Mouse (Mus musculus) ES-CJ7 (cell line): ENCODE data around the gene Tshz3.
A peak's percentile ranks its signal among the peaks of the same experiment; 100 is the strongest.

Source experiments
- DNase-seq: peaks from one replicate; pipeline ENCODE4 v3.0.0; 2011; ENCODE audit warnings: low read depth, low spot score

The Tshz3 gene

DNA sequence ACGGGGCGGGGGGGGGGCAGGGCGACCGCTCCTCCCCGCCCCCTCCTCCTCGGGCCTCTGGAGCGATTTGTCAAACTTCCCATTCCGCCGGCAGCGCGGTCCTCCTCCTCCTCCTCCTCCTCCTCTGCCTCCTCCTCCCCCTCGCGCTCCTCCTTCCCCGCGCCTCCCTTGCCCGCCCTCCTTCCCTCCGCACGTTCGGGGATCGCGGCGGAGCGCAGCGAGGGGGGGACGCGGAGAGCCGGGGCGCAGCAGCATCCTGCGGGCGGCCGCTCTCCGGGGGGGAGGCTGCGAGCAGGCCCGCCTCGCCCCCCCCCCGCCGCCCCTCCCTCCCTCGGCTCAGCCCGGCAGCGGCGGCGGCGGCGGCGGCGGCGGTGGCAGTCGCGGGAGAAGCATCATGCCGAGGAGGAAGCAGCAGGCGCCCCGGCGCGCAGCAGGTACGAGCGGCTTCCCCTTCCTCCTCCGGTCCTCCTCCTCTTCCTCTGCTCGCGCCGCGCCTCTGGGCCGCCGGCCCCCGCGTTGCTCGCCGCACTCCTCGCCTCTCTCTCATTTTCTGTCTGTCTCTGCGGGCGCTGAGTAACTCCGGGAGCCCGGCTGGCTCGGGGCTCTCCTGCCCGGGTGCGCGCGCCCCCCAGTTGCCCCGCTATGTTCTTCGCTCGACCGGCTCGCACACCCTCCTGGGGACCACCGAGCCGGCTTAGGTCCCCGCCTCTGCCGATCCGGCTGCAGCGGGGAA is at the start of gene Tshz3:
Gene Tshz3 (plus strand): TSS at position 263 of the 733 bp plus-strand sequence.
- peak; percentile 67 for DNase-seq

DNA sequence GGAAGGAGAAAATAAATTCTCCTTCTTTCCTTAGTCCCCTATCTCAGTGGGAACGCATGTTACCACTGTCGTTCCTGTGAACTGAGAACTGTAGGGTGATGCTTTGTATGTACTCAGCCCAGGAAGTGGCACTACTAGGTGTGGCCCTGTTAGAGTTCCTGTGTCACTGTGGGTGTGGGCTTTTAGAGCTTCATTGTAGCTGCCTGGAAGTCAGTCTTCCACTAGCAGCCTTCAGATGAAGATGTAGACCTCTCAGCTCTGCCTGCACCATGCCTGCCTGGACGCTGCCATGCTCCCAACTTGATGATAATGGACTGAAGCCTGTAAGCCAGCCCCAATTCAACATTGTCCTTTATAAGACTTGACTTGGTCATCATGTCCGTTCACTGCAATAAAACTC is 42.0 kb upstream of the Tshz3 start:
- DNase-seq = no peak

DNA sequence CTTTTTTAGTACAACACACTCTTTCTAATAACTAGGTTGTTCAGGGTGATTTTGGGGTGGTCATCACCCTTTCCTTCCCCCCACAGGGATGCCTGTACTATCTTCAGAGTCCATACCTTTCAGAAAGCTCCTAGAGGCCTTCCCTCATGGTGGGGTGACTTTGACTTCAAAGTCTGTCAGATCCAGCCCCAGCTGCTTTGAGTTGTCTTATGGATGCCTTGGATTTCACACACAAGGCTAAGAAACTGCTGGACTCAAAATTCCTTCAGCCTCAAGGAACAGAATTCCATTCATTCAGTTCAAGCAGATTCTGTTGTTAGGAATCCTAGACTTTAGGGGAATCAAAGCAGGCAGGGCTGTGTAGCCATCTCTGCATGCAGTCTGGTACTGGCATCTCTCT is 41.5 kb upstream of the Tshz3 start:
- no peak for DNase-seq

DNA sequence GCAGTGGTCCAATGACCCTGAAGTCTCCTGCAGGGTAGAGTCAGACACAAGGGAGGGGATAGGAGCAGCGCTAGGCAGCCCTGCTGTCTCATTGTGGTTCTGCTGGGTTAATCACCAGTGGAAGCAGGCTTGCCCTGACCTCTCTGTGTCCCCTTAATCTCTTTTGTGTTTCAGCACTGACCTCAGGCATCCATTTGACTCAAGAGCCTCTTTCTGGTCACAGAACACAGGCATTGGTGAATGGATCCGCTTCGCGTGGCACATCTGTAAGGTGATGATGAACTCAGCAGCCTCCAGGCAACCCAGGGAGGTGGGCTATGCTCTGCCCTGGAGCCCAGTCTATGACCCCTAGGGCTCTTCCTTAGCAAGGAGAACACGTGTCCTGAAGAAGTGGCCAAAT is 39.6 kb upstream of the Tshz3 start:
- no peak for DNase-seq

DNA sequence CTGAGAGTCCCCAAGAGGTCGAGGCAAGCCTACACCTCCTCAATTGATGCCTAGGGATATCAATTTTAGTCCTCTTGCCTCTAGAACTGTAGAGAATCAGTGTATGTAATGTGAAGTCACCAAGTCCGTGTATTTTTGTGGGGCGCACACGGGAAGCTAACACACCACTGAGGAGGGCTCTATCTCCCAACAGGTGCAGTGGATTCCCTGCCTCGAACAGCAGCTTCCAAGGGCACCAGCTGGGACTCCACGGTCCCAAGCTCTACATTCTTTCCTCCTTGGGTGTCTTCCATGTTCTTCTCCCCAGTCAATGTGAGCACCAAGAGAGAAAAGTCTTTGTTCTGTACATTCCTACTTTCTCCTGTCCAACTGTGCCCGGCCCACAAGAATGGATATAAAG is 38.7 kb upstream of the Tshz3 start:
- DNase-seq = no peak

DNA sequence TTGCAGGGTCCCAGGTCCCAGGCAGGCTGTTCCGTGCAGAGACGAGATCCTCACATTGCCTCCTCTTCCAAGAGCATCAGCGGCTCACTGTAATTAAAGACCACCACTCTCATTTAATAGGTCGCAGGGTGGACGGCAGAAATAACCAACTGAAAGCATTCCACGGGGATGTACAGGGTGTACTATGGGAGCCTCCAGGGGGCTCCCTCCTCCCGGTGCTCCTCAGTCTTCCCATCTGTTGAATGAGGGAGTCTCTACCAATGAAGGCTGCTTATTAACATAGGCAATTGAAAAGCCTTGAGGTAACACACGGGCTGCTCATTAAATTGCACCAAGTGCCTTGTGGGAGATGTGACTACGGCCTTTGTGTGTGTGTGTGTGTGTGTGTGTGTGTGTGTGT is 37.3 kb upstream of the Tshz3 start:
- peak; percentile 46 for DNase-seq

DNA sequence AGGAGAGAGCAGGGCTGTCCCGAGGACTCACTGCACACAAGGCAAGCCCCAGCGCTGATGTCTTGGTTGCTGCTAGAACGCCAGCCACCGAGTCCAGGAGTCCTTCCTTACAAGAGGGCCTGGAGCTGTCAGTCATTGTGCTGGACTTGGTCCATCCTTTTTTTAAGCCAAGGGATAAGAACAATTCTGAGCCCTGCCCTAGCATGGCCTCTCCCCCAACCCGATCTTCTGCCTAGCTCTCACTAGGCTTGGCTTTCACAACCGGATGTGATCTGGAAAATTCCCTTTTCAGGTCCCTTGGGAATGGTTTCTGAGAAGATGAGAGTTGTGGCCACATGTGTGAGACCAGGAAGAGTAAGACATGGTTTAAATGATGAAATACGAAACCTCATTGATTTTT is 34.5 kb upstream of the Tshz3 start:
- DNase-seq = no peak

DNA sequence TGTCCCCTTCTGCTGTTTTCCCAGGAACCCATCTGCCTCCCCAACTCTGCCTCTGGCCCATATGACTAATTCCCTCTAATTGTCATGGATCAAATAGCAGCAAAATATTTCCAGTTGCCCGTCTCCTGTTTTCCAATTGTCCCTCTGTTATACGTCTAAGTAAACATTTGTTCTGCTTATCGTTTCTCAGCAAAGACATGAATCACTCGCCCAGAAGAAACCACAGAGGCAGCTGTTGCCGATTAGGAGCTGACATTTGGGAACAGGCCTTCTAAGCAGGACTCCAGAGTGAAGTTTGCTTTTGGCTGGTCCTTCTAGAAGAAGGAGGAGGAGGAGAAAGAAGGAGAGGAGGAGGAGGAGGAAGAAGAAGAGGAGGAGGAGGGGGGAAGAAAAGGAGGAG is 30.2 kb upstream of the Tshz3 start:
- no peak for DNase-seq

DNA sequence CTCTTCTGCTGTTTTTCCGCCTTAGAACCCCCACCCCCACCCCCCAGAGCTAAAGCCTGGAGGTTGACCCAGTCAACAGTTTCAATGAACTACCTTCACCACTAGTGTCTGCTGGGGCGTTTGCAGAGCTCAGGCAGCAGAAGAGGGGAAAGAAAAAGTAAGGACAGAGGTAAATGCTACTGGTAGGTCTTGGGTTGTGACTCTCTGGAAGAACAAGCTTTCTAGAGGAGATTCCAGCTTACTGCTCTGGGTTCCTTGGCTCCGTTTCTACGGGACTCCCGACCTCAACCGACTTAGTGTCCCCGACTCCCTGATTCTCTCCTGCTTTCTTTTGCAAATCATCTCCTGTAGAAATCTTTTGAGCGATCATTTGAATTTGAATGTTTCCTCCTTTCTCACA is 19.9 kb upstream of the Tshz3 start:
- peak; percentile 70 for DNase-seq

DNA sequence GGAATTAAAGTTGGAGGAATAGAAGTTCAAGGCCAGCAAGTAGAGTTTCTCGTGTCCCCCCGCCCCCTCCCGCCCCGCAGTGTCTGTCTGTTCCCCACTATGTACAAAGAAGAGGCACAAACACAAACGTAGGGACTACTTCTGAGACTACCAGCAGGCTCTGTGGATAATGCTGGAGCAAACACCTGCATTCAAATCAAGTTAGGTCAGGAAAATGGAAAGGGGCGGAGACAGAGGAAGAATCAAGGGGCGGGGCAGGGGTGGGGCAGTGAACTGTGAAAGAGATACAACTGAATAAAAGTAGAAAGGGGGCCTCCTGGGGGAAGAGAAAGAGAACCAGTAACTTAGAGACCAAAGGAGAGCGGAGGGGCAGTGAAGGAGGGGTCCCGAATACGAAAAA is 19.4 kb upstream of the Tshz3 start:
- peak; percentile 81 for DNase-seq

DNA sequence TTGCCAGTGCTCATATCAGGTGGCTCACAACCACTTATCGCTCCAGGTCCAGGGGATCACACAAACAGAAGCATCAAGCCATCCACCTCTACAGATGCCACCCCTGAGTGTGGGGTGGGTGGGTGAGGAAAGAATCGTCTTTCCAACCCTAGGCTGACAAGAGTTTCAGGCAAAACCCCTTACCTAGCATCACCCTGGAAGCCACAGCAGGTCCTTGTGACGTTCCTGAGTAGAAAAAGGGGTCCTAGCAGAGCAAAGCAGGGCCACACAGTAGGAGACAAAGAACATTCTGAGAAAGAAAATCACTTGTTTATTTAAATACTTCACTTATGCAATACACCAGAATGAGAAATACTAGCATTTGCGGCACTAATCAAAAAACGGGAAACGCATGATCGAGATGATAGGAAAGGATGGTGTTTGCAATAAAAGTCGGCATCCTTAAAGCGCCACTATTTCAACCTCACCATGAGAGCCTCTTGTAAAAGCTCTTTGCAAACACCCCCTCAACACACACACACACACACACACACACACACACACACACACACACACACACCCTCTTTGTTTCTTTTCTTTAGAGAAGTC is 18.8 kb upstream of the Tshz3 start:
- DNase-seq = no peak

DNA sequence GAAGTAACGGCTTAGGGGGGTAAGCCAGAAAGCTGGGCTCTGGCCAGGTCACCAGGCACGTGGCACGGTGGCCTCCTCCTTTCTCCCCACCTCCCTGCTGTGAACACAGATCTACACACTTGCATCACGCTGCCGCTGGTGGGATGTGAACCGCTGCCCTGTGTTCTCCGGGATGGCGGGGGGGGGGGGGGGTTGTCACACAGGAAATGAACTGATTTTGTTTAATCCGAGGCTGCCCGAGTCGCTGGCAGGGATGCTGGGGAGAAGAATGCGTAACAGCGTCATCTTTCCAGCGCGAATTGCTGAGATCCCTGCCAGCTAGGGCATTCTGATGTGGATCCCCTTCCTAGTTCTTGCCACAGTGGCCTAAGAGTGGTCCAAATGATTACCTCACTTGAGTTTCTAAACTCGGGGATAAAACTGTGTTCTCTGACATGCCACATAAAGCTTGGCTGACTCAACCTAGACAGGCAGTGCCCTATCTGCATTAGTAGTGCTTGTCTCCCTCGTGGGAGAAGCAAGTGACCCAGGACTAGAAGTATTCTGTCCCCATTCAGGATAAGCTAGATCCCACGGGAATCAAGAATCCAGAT is 18.0 kb upstream of the Tshz3 start:
- DNase-seq = no peak

DNA sequence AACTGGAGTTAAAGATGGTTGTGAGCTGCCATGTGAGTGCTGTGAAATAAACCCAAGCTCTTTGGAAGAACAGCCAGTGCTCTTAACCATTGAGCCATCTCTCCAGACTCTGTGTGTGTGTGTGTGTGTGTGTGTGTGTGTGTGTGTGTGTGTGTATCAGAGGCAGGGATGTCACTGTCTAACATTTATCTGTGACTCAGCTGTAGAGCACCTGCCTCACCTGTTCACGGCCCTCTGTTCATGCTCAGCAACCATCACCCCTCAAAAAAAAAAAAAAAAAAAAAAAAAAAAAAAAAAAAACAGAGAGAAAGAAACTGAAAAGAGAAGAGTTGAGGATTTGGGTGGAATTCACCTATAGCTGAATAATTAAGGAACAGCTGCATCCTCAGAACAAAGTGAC is 10.4 kb upstream of the Tshz3 start:
- no peak for DNase-seq

DNA sequence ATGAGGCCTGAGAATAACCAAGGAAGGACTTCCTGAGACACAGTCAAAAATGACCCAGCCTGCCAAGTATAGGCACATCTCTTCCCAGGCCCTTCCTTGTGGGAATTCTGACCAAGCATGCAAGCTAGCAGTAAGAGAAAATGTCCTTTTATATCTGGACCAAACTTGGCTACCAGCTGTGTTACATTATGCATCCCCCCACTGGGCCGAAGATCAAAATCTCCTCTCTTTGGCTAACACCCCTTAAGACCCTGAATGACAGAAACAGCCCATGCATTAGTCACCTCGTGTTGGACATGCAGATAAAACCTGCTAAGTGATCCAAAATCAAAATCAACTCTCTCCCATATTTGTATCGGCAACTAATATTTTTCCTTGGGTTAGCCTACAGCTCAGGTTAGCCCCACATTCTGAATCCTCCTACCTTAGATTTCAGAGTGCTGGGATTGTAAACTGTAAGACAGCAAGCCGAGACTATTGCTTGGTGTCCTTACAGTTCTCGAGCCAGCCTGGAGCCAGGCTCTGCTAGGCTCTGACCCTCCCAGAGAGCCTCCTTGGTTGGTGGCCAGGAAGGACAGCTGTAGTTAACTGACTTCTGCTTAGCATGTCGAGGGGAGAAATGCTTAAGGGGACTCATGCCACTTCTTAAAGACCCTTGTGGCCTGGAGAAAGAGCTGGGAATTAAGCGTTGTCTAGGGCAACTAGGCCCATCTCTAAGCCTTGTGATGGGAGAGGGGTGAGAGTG is 8.7 kb upstream of the Tshz3 start:
- DNase-seq = no peak

DNA sequence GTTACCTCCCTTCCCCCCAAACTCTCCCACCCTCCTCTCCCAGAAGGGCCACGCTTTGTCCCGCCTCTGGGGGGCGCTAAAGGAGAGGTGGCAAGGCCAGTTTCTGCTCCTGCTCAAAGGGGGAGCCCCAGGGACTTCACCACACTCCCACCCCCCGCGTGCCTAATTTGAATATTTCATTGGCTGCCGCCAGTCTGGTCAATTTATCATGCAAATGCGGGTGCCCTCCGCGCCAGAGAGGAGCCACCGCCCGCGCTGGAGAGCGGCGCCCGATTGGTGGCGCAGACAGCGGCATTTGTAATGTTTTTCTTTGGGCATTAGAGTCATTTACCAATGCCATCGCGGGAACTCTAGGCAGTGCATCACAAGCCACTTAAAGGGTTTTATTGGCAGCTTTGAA is 7.4 kb upstream of the Tshz3 start:
- DNase-seq = peak; percentile 87

DNA sequence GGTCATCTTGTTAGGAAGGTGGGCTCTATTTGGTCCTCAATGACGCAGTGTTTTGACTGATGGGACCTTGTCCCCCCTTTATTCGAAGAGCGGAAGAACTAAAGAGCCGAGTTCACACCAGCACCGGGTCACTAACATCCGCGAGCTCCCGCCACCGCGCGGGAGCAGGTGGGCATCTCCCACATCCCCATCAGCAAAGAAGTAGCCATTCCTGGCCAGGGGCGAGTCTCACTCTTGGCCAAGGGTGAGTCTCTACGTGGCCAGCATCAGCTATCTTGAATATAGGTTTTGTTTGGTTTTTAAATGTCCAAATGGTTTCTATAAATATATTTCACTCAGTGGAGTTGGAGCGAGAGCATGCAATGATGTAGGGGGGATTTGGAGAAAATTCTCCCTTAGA is 6.3 kb upstream of the Tshz3 start:
- no peak for DNase-seq

DNA sequence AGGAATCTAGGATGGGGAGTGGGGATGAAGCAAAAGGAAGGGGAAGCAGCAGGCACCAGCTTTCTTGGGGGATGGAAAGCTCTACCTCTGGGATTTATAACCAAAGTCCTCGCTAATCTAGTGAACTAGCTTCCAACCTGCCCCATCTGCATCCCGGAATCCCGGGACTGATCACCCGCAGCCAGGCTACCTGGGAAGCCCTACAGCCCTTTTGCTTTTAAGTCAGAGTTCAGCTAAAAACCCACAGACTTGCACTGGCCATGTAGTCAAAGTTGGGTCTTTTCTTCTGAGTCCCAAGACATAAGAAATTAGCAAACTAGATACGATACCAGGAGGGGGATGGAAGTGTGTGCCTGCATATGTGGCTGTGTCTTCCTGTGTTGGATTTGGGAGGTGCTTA is 5.5 kb upstream of the Tshz3 start:
- no peak for DNase-seq

DNA sequence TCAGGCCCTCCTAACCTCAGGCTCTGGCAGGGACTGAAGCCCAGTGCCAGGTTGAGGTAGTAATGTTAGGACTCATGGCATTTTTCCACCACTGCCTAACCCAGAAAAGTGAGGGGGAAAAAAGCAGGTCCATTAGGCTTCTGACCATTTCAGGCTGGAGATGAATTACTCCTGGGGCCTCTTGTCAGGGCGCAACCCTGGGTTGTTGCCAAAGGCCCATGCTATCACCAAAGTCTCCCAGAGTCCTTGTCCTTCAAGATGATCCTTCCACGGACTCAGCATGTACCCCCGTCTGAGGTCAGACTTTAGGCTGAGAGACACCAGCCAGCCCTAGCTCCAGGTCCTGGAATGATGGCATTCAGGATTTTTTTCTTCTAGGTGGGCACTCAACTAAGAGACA is 4.8 kb upstream of the Tshz3 start:
- DNase-seq = no peak

DNA sequence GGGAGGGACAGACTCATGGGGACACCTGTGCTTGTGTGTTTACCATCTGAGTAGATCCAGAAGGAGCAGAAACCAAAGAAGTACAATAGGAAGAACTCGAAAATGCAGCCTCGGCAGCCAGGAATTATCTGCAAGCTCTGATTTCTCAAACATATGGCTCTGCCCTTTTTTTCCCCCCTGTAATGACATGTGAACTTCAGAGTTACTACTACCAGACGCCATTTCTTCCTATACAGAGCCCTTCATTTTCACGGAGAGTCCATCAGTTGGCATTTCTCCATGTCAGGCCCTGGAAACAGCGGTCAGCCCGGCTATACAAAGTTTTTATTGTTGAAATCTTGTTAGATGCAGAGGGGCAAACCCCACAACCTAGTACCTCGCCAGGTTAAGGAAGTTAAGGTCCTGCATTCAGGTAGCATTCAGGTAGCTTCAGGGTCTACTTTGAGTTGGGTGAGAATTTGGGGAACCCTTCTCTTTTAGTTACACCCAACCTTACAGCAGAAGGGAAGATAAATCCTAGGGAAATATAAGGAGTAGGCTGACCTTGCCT is 3.2 kb upstream of the Tshz3 start:
- DNase-seq = no peak

DNA sequence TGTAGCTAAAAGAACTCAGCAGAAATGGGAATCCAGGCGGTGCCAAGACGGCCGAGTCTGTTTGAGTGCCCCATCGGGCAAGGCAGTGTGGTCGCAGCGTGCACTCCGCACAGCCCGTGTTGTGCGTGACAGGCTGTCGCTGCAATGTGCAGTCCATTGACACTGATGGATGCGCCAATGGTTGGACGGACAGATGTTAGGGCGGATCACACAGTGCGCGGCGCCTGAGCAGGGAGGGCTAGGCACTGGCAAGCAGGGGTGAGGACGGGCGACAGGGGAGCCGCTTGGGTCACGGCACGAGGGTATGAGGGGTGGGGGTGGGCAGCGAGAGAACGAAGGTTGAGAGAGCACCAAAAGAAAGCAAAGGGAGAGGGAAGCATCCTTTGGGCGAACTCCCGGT is 2.6 kb upstream of the Tshz3 start:
- DNase-seq = peak; percentile 46

DNA sequence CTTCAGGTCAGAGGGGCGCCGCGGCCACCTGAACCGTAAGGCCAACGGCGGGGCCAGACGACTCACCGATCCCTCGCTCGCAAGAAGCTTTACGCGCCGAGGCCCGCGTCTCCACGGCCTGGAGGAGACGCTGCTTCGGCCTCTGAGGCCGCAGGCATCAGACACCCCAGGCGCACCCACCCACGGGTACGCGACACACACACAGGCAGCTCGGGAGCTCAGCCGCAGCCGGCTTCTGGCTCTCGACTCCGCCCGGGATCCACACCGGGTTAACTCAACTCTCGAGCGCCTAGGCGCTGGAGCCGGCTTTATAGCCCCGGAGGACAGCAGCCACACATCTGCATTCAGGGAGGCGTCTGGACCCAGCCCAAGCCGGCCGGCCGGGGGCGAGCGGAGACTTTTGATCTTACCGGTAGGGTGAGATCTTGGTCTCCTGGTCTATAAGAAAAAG is 2.1 kb upstream of the Tshz3 start:
- peak; percentile 63 for DNase-seq

DNA sequence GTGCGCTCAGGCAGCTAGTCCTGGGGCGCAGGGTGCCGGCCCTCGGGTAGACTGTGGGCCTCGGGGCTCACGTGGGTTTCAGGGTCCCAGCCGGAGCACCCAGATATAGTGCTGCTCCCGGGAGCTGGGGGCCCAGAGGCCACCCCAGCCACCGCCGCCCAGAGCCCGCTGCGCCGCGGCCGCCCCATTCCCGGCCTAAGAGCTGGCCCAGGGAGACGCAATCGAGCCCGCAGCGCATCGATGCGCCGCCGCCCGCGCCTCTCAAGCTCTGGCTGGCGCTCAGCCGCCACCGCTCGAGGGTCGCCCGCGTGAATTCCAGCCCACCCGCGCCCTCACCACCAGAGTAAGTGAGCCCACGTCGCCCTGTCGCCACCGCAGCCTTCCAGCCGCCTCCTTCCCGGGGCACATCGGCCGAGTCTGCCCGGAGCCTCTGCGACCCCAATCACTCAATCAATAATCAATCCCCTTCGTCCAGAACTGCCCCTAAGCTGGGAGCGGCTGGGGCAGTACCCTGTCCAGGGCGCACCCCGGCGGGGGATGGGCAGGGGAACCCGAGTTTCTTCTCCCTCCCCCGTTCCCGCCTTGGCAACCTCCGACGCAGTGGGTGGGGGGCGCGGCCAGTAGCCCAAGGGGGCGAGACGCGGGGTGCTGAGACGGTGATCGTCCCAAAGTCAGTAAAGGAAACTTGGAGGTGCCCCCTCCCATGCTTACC is 1.4 kb upstream of the Tshz3 start:
- DNase-seq = peak; percentile 58
